Mouse (Mus musculus): Measurements from ENCODE around the gene Zscan29. TPM values are rescaled to one million over a fixed set of nuclear protein-coding genes. Genes with fewer than 3 reads are reported as not detected.

The Zscan29 gene
- 20.4 TPM for polyA plus RNA-seq (2015; fragmentation: Illumina TruSeq; extraction: RNeasy Lipid Tissue Mini Kit (QIAGEN cat#74804); ENCODE audit: insufficient read depth, low replicate concordance)

DNA sequence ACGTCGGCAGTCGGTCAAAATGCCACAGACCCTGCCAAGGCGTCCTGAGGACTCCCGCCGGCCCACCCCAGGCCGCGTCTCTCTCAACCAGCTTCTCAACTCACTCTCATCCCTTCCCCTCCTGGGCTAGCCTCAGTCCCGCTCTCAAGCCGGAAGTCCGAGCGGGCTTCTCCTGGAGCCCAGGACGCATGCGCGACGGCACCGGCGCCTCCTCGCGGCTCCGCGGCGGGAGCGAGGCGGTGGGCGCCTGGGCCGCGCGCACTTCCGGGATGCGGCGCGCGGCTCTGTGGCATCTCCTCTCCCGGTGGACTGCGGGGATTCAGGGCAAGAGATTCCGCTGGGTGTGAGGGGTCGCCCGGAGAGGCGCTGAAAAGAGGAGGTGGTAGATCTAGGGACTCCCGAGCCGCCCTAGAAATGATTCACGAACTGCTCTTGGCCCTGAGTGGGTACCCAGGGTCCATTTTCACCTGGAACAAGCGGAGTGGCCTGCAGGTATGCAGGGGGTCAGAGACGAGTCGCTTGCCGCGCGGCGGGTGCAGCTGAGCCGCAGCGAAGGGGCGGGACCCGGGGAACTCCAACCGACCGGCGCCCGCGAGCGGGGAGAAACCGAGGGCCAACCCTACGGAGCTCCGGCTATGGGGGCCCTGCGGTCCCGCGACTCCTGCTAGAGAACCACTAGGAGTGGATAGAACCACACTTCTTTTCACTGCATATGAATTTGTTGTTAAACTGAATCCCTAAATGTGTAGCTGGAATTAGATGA is at the start of gene Zscan29:
TSS of gene Zscan29 (minus strand) at position 146 of the 763 bp plus-strand sequence.

DNA sequence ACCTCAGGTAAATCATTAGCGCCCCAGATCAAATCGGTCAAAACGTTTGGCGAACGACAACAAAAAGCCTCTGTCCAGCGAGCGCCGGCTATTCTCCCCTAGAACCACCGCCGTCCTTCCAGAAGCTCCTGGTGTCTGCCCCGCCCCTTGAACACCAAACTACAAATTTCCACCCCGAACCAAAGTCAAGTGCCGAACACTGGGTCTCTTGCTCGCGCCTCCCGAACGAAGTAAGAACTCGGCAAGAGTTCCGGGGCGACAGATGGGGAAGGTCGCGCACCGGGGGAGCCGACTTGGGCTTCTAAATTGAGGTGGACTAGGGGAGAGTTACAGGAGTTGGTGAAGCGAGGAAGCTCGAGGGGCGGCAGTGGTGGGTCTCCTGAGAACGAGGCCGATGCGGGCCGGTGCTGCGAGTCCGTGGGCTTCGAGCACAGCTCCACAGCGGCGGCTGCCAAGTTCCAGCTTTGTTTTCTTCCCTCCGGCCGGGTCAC is 399 bp downstream of the Zscan29 start, which contains the start of gene Tubgcp4:
TSS of gene Tubgcp4 (plus strand) at position 174 of the 491 bp plus-strand sequence.

DNA sequence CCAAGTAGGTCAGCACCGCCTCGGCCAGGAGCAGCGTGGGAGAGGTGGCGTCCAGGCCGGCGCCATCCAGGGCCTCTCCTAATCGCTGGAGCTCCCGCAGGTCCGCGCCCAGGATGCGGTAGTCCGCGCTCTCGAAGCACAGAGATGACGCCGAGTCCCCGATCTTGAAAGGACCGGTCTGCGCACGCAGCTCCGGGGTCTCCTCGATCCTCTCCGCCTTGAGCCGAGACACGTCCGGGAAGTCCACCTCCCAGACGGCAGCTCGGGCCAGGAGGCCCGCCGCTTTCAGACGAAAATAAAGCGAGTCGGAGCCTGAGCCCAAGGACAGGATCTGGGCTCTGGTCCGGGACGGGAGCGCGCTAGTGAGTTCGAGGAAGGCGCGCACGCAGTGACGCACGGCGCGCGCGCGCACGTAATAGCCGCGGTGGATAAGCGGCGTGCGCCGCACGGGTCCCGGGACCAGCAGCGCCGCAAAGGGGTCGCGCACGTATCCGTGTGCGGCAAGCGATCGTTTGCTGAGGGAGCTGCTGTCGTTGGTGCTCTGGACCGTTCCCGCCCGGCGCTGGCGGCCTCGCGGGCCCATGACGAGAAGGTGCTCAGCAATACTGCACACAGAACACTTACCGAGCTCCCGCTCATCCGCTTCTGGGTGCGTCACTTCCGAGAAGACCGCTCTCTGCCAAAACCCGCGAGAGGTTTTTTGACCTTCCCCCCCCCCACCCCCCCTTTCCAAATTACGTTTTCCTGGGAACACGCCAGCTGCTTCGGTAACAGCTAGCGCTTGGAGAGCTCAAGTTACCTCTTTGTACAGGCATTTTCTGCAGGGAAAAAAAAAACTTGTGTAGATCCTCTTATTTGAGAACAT is 30.7 kb downstream of the Zscan29 start, which contains the start of the genes Adal and Lcmt2:
TSS of gene Adal (plus strand) at position 411 of the 865 bp plus-strand sequence.
TSS of gene Lcmt2 (minus strand) at position 636 of the 865 bp plus-strand sequence.

DNA sequence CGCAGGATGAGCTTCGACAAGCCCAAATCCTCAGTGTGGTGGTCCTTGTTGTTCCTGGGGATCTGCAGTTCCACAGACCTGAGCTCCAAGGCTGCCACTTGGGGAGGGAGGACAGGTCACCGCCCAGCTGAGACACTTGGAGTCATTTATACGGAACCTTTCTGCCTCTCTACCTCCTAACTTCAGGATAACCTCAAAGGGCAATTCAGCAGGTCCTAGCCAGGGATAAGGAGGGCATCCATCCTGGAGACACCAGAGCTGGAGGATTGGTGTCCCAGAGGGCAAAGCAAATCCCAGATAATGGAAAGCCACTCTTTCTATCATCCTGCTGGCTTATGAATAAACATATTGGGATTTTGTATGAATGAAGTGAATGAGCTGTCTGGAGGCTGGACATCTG is 61.2 kb downstream of the Zscan29 start, which contains the start of gene Tgm7:
TSS of gene Tgm7 (minus strand) at position 101 of the 400 bp plus-strand sequence.

Other genes starting within 250 kb of the Zscan29 start
- gene Ubr1, start 200.4 kb downstream of the Zscan29 start, polyA plus RNA-seq (2015; fragmentation: Illumina TruSeq; extraction: RNeasy Lipid Tissue Mini Kit (QIAGEN cat#74804); ENCODE audit: insufficient read depth, low replicate concordance): 39.1 TPM
- gene Tmem62, start 194.1 kb downstream of the Zscan29 start, polyA plus RNA-seq (2015; fragmentation: Illumina TruSeq; extraction: RNeasy Lipid Tissue Mini Kit (QIAGEN cat#74804); ENCODE audit: insufficient read depth, low replicate concordance): 27.3 TPM
- gene Ccndbp1, start 162.7 kb downstream of the Zscan29 start, polyA plus RNA-seq (2015; fragmentation: Illumina TruSeq; extraction: RNeasy Lipid Tissue Mini Kit (QIAGEN cat#74804); ENCODE audit: insufficient read depth, low replicate concordance): 139 TPM
- gene Epb42, start 134.1 kb downstream of the Zscan29 start, polyA plus RNA-seq (2015; fragmentation: Illumina TruSeq; extraction: RNeasy Lipid Tissue Mini Kit (QIAGEN cat#74804); ENCODE audit: insufficient read depth, low replicate concordance): 32.6 TPM
- not detected for gene Tgm5, start 85.3 kb downstream of the Zscan29 start, polyA plus RNA-seq (2015; fragmentation: Illumina TruSeq; extraction: RNeasy Lipid Tissue Mini Kit (QIAGEN cat#74804); ENCODE audit: insufficient read depth, low replicate concordance)
- 0.11 TPM for gene Tgm7, start 61.3 kb downstream of the Zscan29 start, polyA plus RNA-seq (2015; fragmentation: Illumina TruSeq; extraction: RNeasy Lipid Tissue Mini Kit (QIAGEN cat#74804); ENCODE audit: insufficient read depth, low replicate concordance)
- 29.3 TPM for gene Adal, start 30.7 kb downstream of the Zscan29 start, polyA plus RNA-seq (2015; fragmentation: Illumina TruSeq; extraction: RNeasy Lipid Tissue Mini Kit (QIAGEN cat#74804); ENCODE audit: insufficient read depth, low replicate concordance)
- 9.2 TPM for gene Lcmt2, start 30.5 kb downstream of the Zscan29 start, polyA plus RNA-seq (2015; fragmentation: Illumina TruSeq; extraction: RNeasy Lipid Tissue Mini Kit (QIAGEN cat#74804); ENCODE audit: insufficient read depth, low replicate concordance)
- 83.3 TPM for gene Tubgcp4, start 471 bp downstream of the Zscan29 start, polyA plus RNA-seq (2015; fragmentation: Illumina TruSeq; extraction: RNeasy Lipid Tissue Mini Kit (QIAGEN cat#74804); ENCODE audit: insufficient read depth, low replicate concordance)
- gene Trp53bp1, start 100.3 kb upstream of the Zscan29 start, polyA plus RNA-seq (2015; fragmentation: Illumina TruSeq; extraction: RNeasy Lipid Tissue Mini Kit (QIAGEN cat#74804); ENCODE audit: insufficient read depth, low replicate concordance): 42.3 TPM
- 1.1 TPM for gene Map1a, start 118.5 kb upstream of the Zscan29 start, polyA plus RNA-seq (2015; fragmentation: Illumina TruSeq; extraction: RNeasy Lipid Tissue Mini Kit (QIAGEN cat#74804); ENCODE audit: insufficient read depth, low replicate concordance)
- gene Ppip5k1, start 184.3 kb upstream of the Zscan29 start, polyA plus RNA-seq (2015; fragmentation: Illumina TruSeq; extraction: RNeasy Lipid Tissue Mini Kit (QIAGEN cat#74804); ENCODE audit: insufficient read depth, low replicate concordance): 15.7 TPM
- gene Ckmt1, start 186.6 kb upstream of the Zscan29 start, polyA plus RNA-seq (2015; fragmentation: Illumina TruSeq; extraction: RNeasy Lipid Tissue Mini Kit (QIAGEN cat#74804); ENCODE audit: insufficient read depth, low replicate concordance): not detected
- 0.30 TPM for gene Strc, start 216.0 kb upstream of the Zscan29 start, polyA plus RNA-seq (2015; fragmentation: Illumina TruSeq; extraction: RNeasy Lipid Tissue Mini Kit (QIAGEN cat#74804); ENCODE audit: insufficient read depth, low replicate concordance)
- gene Pdia3, start 242.7 kb upstream of the Zscan29 start, polyA plus RNA-seq (2015; fragmentation: Illumina TruSeq; extraction: RNeasy Lipid Tissue Mini Kit (QIAGEN cat#74804); ENCODE audit: insufficient read depth, low replicate concordance): 438 TPM
- gene Catsper2, start 242.7 kb upstream of the Zscan29 start, polyA plus RNA-seq (2015; fragmentation: Illumina TruSeq; extraction: RNeasy Lipid Tissue Mini Kit (QIAGEN cat#74804); ENCODE audit: insufficient read depth, low replicate concordance): 3.0 TPM

All from spleen, adult 10 weeks (tissue).